Mouse (Mus musculus): ENCODE measurements at regions not wholly inside any gene's neighbourhood (a gene's known extent, or its start where the extent isn't known, plus 50 kb on each side); places are given as distances from the start of the nearest gene placed in this dataset.
"Not testable (repeated sequence)": the region's sequence is repeated elsewhere in the genome, so short reads cannot be mapped to it uniquely, and the experiment has no call there.

DNA sequence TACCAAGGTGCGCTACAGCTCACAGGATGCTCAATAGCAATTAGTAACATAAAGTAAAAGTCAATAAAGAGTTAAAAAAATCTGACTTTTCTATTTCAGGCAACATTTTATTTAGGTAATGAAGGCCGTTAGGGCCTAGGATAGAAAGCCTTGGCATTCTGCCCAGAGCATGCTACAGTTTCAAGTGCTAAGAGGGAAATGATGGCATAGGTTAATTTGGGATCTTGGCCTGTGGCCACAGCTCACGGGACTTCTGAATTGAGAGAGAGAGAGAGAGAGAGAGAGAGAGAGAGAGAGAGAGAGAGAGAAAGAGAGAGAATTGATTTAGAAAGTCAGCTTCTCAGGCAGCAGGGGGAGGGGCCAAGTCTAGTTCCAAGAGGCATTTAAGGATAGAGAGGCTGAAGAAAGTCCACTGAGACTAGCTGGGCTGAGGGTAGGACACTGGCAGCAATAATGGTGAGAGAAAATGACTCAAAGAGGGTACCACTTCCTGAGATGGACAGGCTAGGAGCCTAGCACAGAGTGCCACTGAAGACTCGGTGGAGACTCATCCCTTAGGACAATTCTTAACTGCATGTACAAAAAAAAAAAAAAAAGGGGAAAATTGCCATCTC, 52.6 kb upstream of the Klf14 start:
- peak; percentile 38 to 69 for DNase-seq (ENCODE audit: inconsistent age in 2 of 2, low spot score in 1 of 2)

DNA sequence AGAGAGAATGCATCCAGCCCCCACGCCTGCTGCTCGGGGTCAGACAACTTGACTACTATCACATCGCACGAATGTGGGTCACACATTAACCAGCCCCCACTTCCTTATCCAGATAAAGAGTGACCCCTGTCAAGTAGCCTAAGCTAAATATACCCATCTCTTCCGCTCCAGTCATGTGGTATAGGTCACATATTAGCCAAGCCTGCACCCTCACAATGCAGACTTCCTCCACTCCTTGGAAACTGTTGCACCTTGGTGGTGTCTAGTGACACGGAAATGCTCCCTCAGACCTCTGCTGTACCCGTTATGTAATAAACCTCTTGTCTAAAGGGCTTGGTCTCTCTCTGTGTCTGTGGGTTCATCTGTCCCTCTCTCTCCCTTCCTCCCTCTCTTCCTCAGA, 57.7 kb upstream of the Klf14 start:
- DNase-seq (ENCODE audit: inconsistent age in 2 of 2, low spot score in 1 of 2), result no peak

DNA sequence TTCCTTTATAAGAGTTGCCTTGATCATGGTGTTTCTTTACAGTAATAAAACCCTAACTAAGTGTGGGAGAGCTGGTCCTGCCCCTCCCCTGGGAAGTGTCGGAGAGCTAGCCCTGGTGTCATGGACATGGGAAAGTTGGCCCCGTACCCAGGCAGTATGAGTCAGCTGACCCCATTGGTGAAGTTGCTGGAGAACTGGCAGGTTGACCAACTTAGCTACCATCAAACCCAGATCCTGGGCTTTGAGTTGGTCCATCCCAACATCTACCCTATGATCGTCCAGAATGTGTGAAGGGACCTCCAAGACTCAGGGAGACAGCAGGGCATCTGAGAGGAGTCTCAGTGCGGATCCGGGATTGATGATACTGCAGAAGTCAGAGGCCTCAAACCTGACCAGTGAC, 62.9 kb upstream of the Klf14 start:
- DNase-seq (ENCODE audit: inconsistent age in 2 of 2, low spot score in 1 of 2), result peak in 1 of 2 experiments; percentile 51

DNA sequence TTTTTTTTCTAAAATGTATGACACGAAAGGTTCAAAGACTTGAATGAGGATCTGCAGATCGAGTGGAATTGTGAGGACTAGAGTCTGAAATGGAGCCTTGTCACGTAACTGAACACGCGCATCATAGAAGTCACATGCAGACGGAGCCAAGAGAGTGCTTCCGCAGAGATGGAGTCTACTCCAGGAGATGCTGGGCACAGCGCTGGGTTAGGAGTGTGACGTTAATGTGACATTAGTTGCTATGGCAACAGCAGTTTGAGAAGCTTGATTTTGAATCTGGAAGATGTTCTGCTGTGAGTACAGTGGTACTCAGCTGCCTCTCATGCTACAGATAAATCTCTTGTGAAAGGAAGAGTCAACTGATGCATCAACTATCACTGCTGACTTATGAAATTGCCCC, 70.9 kb upstream of the Klf14 start:
- no peak for DNase-seq (ENCODE audit: inconsistent age in 2 of 2, low spot score in 1 of 2)

DNA sequence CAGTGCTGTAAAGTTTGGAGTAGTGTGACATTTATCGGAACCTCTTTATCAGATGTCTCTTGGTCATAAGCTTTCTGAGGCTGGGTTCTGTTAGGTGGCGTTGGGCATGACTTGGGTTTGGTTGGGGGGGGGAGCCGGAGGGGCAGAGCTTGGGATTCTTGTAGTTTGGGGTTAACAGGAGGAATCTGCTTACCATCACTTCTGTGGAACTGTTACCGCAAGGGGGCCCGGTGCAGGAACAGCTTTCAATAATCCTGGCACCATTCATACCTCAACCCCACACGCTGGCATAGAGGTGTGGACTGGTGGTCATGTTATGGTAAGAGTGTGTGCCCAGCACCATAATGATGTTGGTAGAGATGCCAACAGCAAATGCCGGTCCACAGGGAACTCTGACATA, 72.1 kb upstream of the Klf14 start:
- DNase-seq (ENCODE audit: inconsistent age in 2 of 2, low spot score in 1 of 2), result no peak

DNA sequence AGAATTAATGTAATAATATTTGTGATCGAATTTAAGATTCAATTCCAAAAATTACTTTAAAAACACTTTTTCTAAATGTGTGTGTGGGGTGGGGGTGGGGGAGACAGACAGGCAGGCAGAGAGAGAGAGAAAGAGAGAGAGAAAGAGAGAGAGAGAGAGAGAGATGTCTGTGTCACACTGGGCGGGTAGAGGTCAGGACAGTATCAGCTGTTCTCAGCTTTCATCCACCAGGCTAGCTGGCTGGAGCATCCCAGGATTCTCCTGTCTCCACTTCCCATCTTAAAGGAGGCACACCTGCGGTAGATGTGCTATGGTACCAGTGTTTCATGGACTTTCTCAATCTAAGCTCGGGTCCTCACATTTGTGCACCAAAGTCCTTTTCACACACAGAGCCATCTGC, 73.3 kb upstream of the Klf14 start:
- DNase-seq (ENCODE audit: inconsistent age in 2 of 2, low spot score in 1 of 2), result no peak

DNA sequence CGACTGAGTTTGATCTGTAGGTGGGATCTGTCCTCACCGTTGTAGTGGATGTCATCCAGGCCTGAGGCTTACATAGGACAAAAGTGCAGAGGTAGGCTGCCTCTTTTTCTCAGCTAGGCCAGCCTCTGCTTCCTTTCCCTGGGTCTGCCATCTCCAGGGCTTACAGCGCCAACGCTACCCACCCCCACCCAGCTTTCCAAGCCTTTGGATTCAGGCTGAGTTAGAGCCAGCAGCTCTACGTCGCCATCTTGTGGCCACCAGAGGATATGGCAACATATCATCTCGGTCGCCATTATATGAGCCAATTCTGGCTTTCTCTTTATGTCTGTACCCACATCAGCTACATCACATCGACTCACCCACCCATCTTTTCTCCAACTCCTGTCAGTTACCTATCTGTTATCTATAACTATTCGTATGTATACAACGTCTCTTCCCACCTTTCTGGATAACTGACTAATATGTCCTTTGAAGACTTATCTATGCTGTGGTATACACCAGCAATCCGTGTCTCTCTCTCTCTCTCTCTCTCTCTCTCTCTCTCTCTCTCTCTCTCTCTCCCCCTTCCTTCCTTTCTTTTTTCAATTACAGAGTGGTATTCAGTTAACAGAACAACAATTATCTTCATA, 74.2 kb upstream of the Klf14 start:
- DNase-seq (ENCODE audit: inconsistent age in 2 of 2, low spot score in 1 of 2), result peak; percentile 24 to 78

DNA sequence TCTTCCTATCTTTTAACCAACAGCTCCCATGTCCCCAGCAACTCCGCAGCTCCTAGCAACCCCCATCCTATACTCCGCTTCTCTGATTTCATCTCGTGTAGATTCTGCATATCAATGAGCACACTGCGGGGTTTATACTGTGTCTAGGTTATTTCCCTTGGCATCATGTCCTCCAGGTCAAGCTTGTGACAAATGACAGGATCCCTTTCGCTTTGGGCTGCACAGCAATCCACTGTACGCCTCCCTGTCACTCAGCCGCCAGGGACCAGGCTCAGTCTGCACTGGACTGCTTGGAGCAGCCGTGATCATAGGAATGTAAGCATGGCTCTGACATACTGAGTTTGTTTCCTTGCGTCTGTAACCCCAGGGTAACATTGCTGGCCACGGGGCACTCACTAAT, 75.9 kb upstream of the Klf14 start:
- DNase-seq (ENCODE audit: inconsistent age in 2 of 2, low spot score in 1 of 2), result no peak

DNA sequence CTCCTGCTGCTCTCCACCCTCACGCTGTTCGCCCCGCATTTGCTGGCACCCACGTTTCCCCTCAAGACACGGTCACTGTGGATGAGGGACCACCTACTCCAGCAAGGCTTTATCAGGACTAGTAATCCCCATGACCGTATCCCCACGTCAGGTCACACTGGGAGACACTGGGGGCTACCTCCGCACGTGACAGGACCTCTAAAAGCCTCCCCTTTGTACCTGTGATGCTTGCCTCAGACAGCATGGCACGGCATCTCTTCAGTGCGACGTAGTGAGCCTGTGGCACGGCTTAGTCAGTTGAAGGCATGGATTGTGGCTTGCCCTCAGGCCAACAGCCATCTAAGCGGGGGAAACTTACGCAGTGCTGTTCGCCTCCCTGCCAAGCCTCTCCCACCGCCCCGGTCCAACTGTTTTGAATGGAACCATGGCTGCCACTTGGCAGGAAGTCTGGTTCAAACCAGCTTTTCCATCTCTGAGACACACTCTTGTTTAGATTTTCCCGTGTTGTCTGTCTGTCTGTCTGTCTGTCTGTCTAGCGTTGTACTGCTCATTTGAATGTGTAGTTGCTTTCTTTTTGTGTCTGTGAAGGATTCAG, 79.0 kb upstream of the Klf14 start:
- DNase-seq (ENCODE audit: inconsistent age in 2 of 2, low spot score in 1 of 2), result no peak

DNA sequence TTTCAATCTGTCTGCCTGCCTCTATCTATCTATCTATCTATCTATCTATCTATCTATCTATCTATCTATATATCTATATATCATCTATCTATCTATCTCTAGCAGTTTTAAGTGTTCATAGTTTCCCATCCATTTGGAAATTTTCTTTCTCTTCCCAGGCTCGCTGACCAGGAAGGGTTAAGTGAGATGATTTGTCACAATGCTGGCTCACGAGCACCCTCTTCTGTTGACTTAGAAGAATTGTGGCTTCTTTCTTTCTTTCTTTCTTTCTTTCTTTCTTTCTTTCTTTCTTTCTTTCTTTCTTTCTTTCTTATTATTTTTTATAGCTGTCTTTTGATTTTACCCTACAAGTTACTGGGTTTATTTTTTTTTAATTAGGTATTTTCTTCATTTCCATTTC, 79.6 kb upstream of the Klf14 start:
- not testable (repeated sequence) for DNase-seq (ENCODE audit: inconsistent age in 2 of 2, low spot score in 1 of 2)

DNA sequence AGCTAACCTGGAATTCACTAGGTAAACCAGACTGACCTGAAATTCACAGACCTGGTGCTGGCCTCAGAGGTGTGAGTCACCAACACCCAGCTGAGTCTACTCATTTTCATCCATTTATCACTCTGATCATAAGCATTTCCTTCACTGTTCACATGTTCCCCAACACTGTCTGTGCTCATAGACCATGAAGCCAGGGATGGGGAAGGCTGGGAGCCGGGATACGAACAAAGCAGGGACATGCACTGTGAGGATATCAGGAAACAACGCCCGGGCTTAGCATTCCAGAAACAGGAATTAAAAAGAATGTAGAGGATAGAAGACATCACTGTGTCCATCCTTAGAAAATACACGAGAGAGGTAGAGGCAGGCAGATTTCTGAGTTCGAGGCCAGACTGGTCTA, 80.6 kb upstream of the Klf14 start:
- no peak for DNase-seq (ENCODE audit: inconsistent age in 2 of 2, low spot score in 1 of 2)

DNA sequence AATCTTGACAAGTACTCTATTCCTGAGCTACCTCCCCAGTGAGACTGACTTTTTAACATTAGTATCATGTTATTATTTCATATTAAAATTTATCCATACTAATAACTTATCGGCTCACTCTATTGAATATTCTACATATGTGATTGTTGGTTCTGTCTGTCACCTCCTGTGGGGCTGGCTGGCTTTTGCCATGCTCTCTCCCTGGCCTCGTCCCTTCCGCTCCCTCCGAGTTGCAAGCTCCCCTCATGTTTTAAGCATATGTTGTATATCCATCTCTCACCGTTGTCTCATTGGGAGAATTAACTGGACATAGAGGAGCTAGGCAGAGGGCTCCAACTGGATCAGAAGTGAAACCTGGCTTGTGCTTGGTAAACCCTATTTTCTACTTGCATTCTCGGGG, 81.9 kb upstream of the Klf14 start:
- DNase-seq (ENCODE audit: inconsistent age in 2 of 2, low spot score in 1 of 2), result no peak

DNA sequence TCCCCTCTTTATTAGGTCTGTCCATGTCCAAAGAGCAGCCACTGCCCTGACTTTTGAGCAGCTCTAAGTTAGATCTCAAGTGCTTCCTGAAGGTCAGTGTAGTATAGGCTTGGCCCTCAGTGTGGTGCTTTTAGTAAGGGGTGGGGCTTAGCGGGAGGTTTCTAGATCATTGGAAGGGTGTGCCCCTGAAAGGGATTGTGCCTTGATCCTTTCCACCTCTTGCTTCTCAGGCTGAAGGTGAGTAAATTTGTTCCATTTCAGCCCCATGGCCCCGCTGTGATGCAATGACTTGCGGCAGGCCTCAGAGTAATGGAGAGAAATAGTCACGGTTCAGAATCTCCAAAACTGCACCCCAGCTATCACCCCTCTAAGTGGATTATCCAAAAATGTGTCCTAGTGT, 84.5 kb upstream of the Klf14 start:
- DNase-seq (ENCODE audit: inconsistent age in 2 of 2, low spot score in 1 of 2), result no peak

DNA sequence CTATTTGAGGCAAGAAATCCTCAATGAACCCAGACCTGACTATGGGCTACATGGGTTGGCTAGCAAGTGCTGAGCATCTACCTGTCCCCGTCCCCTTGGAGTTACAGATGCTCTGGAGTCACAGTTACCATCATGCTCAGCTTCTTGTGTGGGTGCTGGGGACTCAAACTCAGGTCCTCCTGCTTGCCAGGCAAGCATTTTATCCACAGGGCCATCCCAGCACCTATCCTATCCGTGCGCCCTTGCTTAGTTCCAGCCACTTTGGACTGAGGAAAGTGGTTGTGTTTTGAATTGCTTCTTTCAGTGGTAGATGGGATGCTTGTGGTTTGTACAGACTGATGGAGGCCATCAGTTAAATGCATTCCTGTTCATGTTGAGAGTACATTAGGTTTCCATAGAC, 85.0 kb upstream of the Klf14 start:
- DNase-seq (ENCODE audit: inconsistent age in 2 of 2, low spot score in 1 of 2), result no peak

DNA sequence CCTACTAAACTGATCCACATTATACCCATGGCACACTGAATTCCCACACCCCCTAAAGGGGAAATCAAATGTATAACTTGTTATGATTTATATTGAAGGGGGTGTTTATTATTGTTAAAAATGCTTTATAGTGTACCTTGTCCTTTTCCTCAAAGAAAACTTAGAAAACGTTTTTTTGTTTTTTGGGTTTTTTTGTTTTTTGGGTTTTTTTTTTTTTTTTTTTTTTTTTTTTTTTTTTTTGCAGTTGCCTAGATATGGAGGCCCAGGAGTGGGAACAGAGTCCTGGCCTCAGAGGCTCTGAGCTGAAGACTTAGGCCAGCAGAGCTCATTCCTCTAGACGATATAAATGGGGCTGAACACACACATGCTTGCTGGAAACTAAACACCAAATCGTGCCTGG, 87.3 kb upstream of the Klf14 start:
- no peak for DNase-seq (ENCODE audit: inconsistent age in 2 of 2, low spot score in 1 of 2)

DNA sequence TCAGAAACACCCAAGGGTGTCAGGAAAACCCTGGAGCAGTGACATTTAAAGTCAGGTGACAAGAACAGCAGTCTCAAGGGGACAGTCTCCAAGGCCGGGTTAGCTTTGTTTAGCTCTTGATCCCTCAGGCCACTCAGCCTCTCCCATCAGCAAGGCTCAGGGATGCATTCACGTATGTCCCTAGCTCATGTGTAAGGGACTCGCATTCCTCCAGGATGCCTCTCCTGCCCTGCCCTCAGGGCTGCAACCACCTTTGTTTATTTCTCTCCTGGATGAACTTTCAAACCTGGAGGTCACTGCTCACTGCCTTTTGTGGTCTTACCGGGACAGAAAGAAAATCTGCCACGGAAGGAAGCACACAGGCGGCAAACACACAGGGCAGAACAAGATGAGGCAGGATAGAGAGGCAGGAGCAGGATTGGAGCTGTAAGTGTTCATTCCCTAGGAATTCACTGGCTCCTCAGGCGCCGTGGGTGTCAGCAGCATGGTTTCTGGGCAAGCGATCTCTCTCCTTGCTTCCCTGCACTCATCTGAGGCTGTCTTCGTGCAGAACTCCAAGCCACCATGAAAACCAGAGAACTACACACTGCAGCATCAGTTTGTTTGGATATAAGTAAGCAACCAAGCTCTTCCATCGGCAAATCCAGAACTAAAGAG, 90.2 kb upstream of the Klf14 start:
- no peak for DNase-seq (ENCODE audit: inconsistent age in 2 of 2, low spot score in 1 of 2)

DNA sequence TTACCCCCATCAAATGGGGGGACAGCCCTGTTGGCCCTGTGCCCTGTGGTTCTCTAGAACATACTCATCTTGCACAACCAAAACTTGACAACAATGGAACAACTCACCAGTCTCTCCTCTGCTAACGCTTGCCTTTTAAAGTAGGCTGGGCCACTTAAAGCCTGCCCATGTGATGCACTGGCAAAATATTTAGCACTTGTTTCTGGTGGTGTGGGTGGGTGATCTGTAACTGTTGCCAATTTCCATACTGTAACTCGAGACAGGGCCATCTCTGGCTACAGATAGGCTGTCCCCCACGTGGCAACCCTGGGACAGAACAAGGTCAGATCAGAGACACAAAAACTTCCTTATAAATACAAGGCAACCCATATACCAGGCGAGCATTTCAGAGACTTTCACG, 92.0 kb upstream of the Klf14 start:
- no peak for DNase-seq (ENCODE audit: inconsistent age in 2 of 2, low spot score in 1 of 2)

DNA sequence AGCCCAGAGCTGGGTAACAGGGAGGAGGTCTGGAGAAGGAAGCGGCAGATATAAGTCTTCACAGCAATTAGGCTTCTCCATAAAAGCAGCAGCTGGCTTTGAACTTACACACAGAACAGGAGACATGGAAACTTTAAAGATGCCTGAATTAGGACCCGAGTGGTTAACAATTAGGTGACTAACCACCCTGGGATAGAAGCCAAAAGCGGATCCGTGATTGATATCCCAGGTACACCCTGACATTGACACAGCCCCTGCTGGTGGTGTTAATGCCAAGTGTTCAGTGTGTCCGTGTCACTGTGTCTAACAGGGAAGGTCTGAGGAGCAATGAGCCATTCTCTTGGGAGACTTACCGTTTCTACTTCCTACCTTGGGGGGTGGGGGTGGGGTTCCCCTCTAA, 92.9 kb upstream of the Klf14 start:
- no peak for DNase-seq (ENCODE audit: inconsistent age in 2 of 2, low spot score in 1 of 2)

DNA sequence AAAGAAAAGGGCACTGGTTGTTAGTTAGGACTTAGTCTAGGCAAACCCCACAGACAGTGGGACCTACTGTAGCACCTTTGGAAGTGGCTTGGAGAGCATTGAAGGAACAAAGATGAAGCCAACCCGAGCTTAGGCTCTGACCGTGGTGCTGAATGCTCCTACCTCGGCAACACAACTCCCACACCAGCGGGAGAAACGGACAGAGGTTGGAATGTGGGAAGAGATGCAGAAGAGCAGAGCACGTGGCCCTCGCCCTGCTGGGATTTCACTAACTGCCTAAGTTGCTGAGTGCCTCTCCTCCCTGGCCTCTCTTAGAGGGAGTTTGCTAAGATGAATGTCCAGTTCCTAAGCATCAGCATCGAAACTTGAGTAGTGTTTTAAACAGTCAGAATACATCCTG, 94.1 kb upstream of the Klf14 start:
- DNase-seq (ENCODE audit: inconsistent age in 2 of 2, low spot score in 1 of 2), result no peak

DNA sequence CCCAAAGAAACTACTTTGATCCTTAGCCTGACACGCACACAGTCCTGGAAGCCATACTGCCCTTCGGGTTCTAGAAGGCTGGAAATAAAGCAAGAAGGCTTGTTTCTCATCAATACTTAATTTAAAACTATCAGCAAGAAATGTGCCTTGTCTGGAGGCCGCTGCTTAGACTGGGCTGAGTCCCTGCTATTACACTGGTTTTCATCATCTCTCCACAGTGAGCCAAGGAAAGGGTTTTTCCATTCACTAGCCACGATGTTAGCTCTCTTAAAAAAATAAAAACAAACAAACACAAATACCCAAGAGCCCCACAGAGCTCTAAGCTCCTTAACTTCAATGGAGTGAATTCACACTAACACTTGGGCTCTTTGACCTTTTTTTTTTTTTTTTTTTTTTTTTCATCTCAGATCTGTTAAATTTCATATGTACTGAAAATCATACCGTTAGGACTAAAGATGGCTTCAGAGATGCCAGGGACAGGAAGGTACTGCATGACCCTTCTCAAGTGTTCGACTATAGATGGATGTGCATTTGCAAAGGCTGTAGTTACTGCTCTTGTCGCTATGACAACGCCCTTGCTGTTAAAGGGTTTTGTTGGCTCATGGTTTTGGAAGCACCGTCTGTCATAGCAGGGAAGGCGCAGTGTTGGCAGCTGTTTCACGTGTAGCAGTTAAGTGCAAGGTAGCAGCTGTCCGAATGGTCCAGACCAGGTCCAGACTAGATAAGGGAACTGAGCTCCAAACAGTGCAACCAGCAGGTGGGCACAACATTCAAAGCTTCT, 98.1 kb upstream of the Klf14 start:
- peak in 1 of 2 experiments; percentile 46 for DNase-seq (ENCODE audit: inconsistent age in 2 of 2, low spot score in 1 of 2)

DNA sequence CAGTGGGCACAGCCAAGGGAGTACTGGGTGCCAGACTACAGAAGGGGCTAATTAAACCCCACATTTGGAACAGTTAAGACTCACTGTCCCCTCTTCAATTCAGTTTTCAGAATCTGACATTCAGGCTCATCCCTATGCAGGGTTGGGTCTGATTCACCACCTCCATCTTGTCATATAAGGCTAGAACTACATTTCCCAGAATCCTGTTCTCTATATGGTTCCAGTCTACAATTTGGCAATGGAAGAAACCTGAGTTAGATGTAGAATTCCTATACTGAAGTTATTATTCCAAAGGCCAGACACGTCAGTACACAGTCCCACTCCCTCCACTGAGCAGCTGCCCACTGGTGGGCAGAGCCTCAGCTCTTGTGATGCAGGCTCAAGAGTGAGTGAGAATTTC, 99.4 kb upstream of the Klf14 start:
- peak in 1 of 2 experiments; percentile 30 for DNase-seq (ENCODE audit: inconsistent age in 2 of 2, low spot score in 1 of 2)

DNA sequence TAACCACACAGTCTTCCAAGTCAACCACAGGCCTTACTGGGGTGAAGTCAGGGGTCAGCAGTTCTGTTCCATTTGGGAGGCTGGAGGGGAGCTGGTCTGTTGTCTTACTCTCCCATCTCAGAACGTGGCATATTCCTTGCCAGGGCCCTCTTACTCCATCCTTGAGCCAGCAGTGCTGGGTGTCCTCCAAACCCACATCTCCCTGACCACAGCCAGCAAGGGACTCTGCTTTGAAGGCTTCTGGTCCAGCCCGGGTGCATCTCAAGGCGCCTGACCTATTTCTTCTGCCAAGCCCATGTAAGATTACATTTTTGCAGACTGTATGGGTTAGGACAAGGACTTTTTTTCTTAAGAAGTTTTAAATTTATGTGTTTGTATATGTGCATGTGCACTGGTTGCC, 100.1 kb upstream of the Klf14 start:
- DNase-seq (ENCODE audit: inconsistent age in 2 of 2, low spot score in 1 of 2), result peak in 1 of 2 experiments; percentile 70
